Mouse (Mus musculus): ENCODE measurements at regions not wholly inside any gene's neighbourhood (a gene's known extent, or its start where the extent isn't known, plus 50 kb on each side); places are given as distances from the start of the nearest gene placed in this dataset.
A peak's percentile ranks its signal among the peaks of the same experiment; 100 is the strongest.

DNA sequence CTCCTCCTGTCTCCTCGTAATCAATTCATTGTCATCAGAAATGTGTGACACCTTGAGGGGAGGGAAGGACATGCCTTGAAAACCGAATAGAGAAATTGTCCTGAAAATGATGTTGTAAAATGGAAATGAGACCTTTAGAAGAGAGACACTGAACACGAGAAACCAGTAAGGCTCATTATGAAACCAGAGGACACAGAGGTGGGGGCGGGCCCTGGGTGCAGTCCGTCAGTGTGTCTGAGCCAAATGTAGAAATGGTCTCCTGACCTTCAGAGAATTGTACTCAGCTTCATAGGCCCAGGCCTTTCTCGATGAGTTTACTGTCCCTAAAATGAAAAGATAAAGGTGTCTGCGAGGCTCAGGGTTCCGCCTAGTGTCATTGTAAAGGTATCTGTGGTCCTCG lies 89.0 kb downstream of the Dad1 start:
- WGBS: 83% methylated on average over 9 of the region's 9 CpGs
- no peaks in the 10 kb centered on the region for H3K27me3 ChIP-seq
- no peak overlapping the region for H3K4me2 ChIP-seq (replicated peaks)
- H3K4me1 ChIP-seq: no peaks in the 10 kb centered on the region
- no peaks in the 10 kb centered on the region for H3K9me3 ChIP-seq (replicated peaks)
- no peak overlapping the region for H3K4me3 ChIP-seq
- no peak overlapping the region for H3K9ac ChIP-seq
- ATAC-seq (ENCODE audit: low FRiP score): no peak
- H3K36me3 ChIP-seq: no peaks in the 10 kb centered on the region
- H3K27ac ChIP-seq: no peak overlapping the region

DNA sequence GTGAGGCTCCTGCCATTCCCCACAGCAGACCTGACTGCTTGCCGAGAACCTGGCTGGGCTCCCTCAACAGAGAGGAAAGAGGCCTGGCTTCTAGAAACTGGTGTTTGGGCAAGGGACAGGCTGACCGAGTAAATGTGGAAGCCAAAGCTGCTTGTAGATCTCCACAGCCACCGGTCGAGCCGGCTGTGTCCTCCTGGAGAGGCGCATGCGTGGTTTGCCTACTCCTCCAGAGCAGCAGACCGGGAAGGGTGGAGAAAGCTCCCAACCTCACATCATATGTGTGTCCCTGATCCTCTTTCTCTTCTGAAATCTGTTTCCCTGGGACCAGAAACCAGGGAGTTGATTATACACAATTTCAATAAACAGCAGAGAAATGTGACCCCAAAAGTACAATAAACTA lies 92.0 kb downstream of the Dad1 start:
- ATAC-seq (ENCODE audit: low FRiP score): no peak
- Histone ChIP-seq H3K9ac (no peak overlapping the region), H3K36me3 (no peaks in the 10 kb centered on the region), H3K27me3 (no peaks in the 10 kb centered on the region), H3K4me1 (no peaks in the 10 kb centered on the region), H3K4me2 (replicated peaks) (no peak overlapping the region), H3K9me3 (replicated peaks) (no peaks in the 10 kb centered on the region), H3K4me3 (no peak overlapping the region), H3K27ac (no peak overlapping the region)
- WGBS: 82% methylated on average over 8 of the region's 8 CpGs

DNA sequence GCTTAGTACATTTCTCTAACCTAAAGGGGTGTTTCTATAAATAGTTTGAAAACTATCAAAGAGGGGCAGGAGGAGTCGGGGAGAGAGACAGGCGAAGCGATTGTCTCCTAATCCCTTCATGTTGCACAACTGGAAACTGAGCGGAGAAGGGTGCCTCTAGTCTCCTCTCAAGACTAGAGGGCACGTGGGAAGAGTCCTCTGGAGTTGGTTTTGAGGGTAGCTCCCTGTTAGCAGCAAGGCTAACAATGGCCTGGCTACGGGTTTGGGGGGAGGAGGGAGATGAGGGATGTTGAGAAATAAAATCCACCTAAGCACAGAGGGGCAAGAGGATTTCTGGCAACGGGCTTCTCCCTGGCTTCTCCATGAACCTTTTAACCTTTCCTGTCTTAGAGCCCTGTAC lies 92.7 kb downstream of the Dad1 start:
- Histone ChIP-seq H3K36me3 (no peaks in the 10 kb centered on the region), H3K9ac (no peak overlapping the region), H3K4me2 (replicated peaks) (no peak overlapping the region), H3K27me3 (no peaks in the 10 kb centered on the region), H3K4me1 (no peaks in the 10 kb centered on the region), H3K9me3 (replicated peaks) (no peaks in the 10 kb centered on the region), H3K4me3 (no peak overlapping the region), H3K27ac (no peak overlapping the region)
- 69% methylated on average over 7 of the region's 7 CpGs for WGBS
- ATAC-seq (ENCODE audit: low FRiP score): no peak

DNA sequence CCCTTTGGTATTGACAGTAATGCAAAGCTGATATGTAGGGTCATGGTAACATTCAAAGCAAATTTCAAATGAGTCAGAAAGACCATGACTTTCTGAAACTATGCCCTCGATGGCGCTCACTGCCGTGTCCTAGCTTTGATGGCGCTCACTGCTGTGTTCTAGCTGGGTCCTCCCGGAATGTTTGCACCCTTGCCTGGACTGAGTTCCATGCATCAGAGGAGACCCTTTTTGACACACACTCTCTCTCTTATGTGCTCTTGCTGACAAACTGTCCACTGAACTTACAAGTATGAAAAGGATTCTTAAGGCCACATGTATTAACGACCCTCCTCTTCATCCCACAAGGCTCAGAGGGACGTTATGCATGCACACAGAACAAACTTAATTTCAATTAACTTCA lies 94.1 kb downstream of the Dad1 start:
- Histone ChIP-seq H3K9ac (no peak overlapping the region), H3K27me3 (no peaks in the 10 kb centered on the region), H3K4me3 (no peak overlapping the region), H3K4me1 (no peaks in the 10 kb centered on the region), H3K27ac (no peak overlapping the region), H3K4me2 (replicated peaks) (no peak overlapping the region), H3K36me3 (no peaks in the 10 kb centered on the region), H3K9me3 (replicated peaks) (no peaks in the 10 kb centered on the region)
- no peak for ATAC-seq (ENCODE audit: low FRiP score)
- 91% methylated on average over 7 of the region's 7 CpGs for WGBS

DNA sequence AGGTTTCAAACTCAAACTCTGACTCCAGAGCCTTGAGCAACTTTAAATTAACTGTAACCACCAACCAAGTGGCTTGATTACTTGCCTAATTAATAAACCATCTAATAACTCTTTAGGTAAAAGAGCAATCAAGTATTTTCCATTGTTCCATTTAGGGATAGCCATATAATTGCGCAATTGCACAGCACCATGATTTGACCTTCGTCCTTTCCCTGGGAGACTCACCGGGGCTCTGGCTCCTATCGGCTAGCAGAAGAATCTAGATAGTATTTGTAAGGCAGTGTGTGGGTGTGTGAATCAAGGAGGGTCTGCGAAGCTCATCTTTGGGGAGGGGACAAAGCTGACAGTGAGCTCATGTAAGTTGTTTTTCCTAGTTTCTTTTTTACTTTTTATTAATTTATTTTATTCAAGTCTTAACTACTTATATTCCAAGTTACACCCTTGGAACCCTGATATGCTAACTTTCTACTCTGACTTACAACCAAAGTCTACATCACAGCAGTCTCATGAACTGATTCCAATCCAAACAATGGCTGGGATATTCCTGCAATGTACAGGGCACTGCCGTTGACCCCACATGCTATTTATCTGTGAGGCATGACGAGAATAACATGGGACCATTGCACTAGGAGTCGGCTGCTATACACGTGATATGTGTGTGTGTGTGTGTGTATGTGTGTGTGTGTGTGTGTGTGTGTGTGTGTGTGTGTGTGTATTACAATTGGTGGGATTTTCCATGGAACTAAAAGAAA lies 95.5 kb downstream of the Dad1 start:
- no peaks in the 10 kb centered on the region for H3K9me3 ChIP-seq (replicated peaks)
- H3K9ac ChIP-seq: no peak overlapping the region
- 85% methylated on average over 9 of the region's 9 CpGs for WGBS
- H3K36me3 ChIP-seq: no peaks in the 10 kb centered on the region
- H3K27me3 ChIP-seq: no peaks in the 10 kb centered on the region
- H3K4me2 ChIP-seq (replicated peaks): no peak overlapping the region
- no peaks in the 10 kb centered on the region for H3K4me1 ChIP-seq
- H3K27ac ChIP-seq: no peak overlapping the region
- H3K4me3 ChIP-seq: no peak overlapping the region
- ATAC-seq (ENCODE audit: low FRiP score): no peak

DNA sequence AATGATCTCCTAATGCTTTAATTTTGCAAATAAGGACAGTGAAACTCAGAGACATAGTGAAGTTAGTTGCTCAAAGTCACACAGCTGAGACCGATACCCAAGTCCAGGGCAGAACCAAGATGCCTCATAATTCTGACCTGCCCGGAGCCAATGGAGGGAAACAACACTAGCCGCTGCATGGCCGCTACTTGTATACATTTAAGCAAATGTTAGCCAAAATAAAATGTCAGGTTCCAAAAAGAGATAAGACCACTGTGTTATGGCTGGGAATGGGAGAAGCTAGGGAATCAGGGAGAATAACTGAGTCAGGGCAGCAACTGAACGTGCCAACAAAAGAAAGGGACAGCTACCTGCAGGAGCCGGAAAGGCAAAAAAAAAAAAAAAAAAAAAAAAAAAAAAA lies 97.4 kb downstream of the Dad1 start:
- Histone ChIP-seq H3K9ac (no peak overlapping the region), H3K4me2 (replicated peaks) (no peak overlapping the region), H3K36me3 (no peaks in the 10 kb centered on the region), H3K9me3 (replicated peaks) (no peaks in the 10 kb centered on the region), H3K4me3 (no peak overlapping the region), H3K27me3 (no peaks in the 10 kb centered on the region), H3K27ac (no peak overlapping the region), H3K4me1 (no peaks in the 10 kb centered on the region)
- no peak for ATAC-seq (ENCODE audit: low FRiP score)
- 89% methylated on average over 6 of the region's 6 CpGs for WGBS

DNA sequence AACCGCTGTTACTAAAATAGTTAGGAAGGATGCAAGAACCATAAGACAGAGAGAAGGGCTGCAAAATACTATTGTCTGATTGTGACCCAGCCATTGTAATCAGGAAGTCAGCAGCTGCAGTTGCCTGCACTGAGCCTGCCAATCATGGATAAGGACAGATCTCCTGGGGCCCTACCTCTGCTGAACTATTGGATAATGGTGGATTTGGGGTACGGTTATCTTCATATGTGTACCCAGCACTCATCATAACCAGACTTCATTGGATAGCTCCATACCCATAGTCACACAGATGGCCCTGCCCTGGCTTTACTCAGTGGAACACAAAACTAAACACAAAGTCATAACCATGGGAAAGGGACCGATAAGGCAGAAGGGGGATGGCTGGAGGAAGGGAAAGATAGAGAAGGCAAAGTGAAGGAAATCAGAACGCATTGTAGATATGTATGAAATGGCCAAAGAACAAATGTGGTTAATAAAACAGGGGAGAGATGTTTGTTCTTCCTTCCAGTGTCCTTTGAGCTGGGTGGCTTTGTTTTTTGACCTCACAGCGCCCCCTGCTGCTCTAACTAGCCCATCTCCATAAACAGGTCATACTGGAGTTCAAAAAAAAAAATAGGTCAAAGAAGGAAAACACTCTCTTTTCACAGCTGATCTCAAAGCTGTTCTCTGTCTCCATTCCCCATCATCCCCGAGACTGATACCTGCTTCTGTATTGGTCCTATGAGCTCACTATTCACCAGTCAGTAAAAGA lies 101.2 kb downstream of the Dad1 start:
- no peak overlapping the region for H3K27ac ChIP-seq

DNA sequence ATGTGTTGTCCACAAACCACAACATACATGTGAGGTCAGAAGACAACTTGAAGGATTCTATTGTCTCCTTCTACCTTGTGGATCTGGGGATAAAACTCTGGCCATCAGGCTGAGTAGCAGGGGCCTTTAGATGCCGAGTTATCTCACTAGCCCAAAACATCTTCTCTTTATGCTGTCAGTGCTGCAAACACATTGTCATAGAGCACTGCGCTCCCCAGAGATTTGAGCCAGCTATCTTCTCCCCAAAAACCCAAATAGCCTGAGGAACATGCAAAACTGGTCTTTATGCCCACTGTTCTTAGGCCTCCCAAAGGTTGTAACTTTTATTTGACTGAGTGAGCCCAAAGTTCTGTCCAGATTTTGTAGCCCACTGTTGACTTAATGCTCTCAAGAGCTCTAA lies 102.0 kb downstream of the Dad1 start:
- no peak for ATAC-seq (ENCODE audit: low FRiP score)
- H3K4me3 ChIP-seq: no peak overlapping the region
- no peak overlapping the region for H3K9ac ChIP-seq
- no peak overlapping the region for H3K4me2 ChIP-seq (replicated peaks)
- H3K27ac ChIP-seq: no peak overlapping the region
- H3K4me1 ChIP-seq: no peaks in the 10 kb centered on the region
- whole genome bisulfite sequencing: 97% methylated on average over 2 of the region's 2 CpGs
- no peaks in the 10 kb centered on the region for H3K27me3 ChIP-seq
- no peaks in the 10 kb centered on the region for H3K36me3 ChIP-seq
- H3K9me3 ChIP-seq (replicated peaks): no peaks in the 10 kb centered on the region

More for the DNA sequence above, 101.2 kb downstream of the Dad1 start:
- no peak overlapping the region for H3K4me2 ChIP-seq (replicated peaks)
- 47% methylated on average over 6 of the region's 6 CpGs for WGBS
- 0 out of 2 replicates have a peak, but pooled peaks have one; percentile 50 for ATAC-seq (ENCODE audit: low FRiP score)
- H3K36me3 ChIP-seq: no peaks in the 10 kb centered on the region
- H3K9me3 ChIP-seq (replicated peaks): no peaks in the 10 kb centered on the region
- no peak overlapping the region for H3K4me3 ChIP-seq
- H3K9ac ChIP-seq: no peak overlapping the region
- H3K27me3 ChIP-seq: no peaks in the 10 kb centered on the region
- H3K4me1 ChIP-seq: no peaks in the 10 kb centered on the region

DNA sequence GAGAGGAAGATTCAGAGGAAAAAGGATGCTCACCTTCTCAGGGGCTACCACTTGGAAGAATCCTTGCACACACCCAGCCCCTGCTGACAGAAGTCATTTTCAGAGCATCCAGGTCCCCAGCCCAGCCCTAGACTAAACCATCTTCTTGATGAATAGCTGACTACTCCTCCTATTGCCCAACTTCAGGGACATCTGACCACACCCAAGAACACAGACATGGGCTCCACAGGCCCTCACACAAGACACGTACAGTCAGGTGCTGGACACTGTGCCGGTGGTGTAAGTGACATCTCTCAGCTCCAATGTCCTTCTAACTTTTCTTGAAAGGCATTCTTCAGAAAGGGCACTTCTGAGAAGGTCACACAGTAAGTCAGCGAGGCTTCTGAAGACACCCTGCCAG lies 102.6 kb downstream of the Dad1 start:
- H3K9me3 ChIP-seq (replicated peaks): no peaks in the 10 kb centered on the region
- H3K4me2 ChIP-seq (replicated peaks): no peak overlapping the region
- peaks cover 3% of the 10 kb centered on the region for H3K4me1 ChIP-seq
- no peaks in the 10 kb centered on the region for H3K27me3 ChIP-seq
- no peak overlapping the region for H3K9ac ChIP-seq
- whole genome bisulfite sequencing: 89% methylated on average over 3 of the region's 3 CpGs
- H3K4me3 ChIP-seq: no peak overlapping the region
- H3K36me3 ChIP-seq: no peaks in the 10 kb centered on the region
- ATAC-seq (ENCODE audit: low FRiP score): no peak
- no peak overlapping the region for H3K27ac ChIP-seq

DNA sequence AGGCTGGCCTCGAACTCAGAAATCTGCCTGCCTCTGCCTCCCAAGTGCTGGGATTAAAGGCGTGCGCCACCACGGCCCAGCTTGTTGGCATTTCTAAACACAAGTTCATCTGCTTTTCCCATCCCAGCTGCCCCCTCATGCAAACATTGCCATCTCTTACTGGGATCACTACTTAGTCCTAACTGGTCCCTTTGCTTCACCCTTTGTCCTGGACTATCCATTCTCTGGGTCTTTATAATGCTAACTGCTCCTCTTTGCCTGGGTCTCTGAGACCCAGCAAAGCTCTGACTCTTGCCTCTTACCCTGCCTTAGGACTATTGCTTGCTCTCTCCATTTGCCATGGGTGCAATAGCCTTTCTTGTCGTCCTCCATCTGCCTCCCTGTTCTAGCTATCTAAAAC lies 103.7 kb downstream of the Dad1 start:
- no peak overlapping the region for H3K27ac ChIP-seq
- H3K27me3 ChIP-seq: no peaks in the 10 kb centered on the region
- H3K4me3 ChIP-seq: no peak overlapping the region
- ATAC-seq (ENCODE audit: low FRiP score): no peak
- peaks cover 13% of the 10 kb centered on the region for H3K4me1 ChIP-seq
- H3K36me3 ChIP-seq: no peaks in the 10 kb centered on the region
- H3K4me2 ChIP-seq (replicated peaks): no peak overlapping the region
- no peaks in the 10 kb centered on the region for H3K9me3 ChIP-seq (replicated peaks)
- H3K9ac ChIP-seq: no peak overlapping the region
- WGBS: 92% methylated on average over 5 of the region's 5 CpGs

DNA sequence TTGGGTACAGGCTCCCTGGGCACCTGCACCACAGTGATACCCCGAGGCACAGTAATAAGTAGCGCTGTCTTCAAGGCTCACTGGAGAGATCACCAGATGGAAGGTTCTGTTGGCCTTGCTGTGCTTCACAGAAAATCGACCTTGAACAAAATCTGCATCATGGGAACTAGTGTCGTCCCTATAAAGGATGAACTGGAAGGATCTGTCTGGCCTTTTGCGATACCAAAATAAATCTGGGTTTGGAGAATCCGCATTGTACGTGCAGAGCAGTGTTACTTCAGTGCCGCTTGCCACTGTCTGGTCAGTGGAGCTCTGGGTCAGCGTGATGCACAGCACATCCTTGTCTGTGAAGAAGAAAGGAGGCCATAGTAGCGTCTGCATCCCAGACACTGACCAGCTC lies 105.3 kb downstream of the Dad1 start:
- no peak for ATAC-seq (ENCODE audit: low FRiP score)
- no peaks in the 10 kb centered on the region for H3K27me3 ChIP-seq
- H3K4me2 ChIP-seq (replicated peaks): no peak overlapping the region
- no peaks in the 10 kb centered on the region for H3K36me3 ChIP-seq
- H3K27ac ChIP-seq: no peak overlapping the region
- WGBS: 93% methylated on average over 10 of the region's 10 CpGs
- no peak overlapping the region for H3K9ac ChIP-seq
- peaks cover 13% of the 10 kb centered on the region for H3K4me1 ChIP-seq
- H3K9me3 ChIP-seq (replicated peaks): no peaks in the 10 kb centered on the region
- no peak overlapping the region for H3K4me3 ChIP-seq

DNA sequence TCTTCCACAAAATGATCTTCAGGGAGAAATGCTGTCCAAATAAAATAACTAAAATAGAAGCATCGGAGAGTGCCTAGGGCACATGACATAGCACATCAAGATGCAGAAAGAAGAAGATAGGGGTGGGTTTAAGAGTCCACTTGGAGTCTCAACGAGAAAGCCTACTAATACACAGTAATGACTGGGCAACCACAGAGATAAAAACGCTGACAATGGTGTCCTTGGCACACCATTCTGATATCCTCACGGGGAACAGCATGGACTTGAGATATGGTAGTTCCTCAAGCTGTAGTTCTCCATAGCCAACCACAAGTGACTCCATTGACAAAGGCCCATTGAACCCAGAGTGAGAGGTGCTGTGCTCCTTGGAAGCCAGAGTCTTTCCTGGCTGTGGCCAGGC lies 105.8 kb downstream of the Dad1 start:
- Histone ChIP-seq H3K36me3 (no peaks in the 10 kb centered on the region), H3K4me1 (peaks cover 13% of the 10 kb centered on the region), H3K4me2 (replicated peaks) (no peak overlapping the region), H3K27me3 (no peaks in the 10 kb centered on the region), H3K27ac (no peak overlapping the region), H3K9ac (no peak overlapping the region), H3K4me3 (no peak overlapping the region), H3K9me3 (replicated peaks) (no peaks in the 10 kb centered on the region)
- ATAC-seq (ENCODE audit: low FRiP score): no peak
- WGBS: 95% methylated on average over 4 of the region's 4 CpGs

DNA sequence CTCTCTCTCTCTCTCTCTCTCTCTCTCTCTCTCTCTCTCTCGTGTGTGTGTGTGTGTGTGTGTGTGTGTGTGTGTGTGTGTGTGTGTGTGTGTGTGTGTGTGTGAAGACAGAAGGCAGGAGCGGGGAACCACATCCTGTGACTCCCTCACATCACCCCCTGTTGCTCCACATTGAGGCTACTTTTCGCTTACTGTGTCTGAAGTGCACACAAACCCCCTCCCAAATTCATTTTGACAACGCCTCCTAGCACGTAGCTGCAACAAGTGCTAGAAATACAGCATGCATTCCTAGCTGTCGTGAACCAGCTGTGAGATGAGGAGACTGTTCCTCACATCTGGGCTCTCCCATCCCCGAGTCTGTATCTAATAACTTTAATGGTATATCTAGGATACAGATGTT lies 106.4 kb downstream of the Dad1 start:
- Histone ChIP-seq H3K4me2 (replicated peaks) (no peak overlapping the region), H3K36me3 (no peaks in the 10 kb centered on the region), H3K27ac (no peak overlapping the region), H3K27me3 (no peaks in the 10 kb centered on the region), H3K9me3 (replicated peaks) (no peaks in the 10 kb centered on the region), H3K9ac (no peak overlapping the region), H3K4me3 (no peak overlapping the region), H3K4me1 (peaks cover 13% of the 10 kb centered on the region)
- ATAC-seq (ENCODE audit: low FRiP score): no peak
- WGBS: 75% methylated on average over 6 of the region's 7 CpGs

All from hindbrain, embryonic 12.5 days (tissue).